Mouse (Mus musculus) hindbrain, embryonic 14.5 days (tissue): Measurements from ENCODE around the gene Dscam. TPM values are rescaled to one million over a fixed set of nuclear protein-coding genes. Genes with fewer than 3 reads are reported as not detected.
A peak's percentile ranks its signal among the peaks of the same experiment; 100 is the strongest.

ENCODE experiments used
- ATAC-seq: fragments of 200-750 bp; cut with Nextera tagmentation; 2 replicates; pipeline ENCODE4 v1.8.0; 2017; ENCODE audit warnings: moderate number of reproducible peaks, mild to moderate bottlenecking, moderate TSS enrichment, moderate library complexity; ENCODE audit not compliant: low FRiP score
- DNase-seq: peaks from one replicate; pipeline ENCODE4 v3.0.0-alpha.2; 2015; ENCODE audit warnings: low spot score
- H3K27ac ChIP-seq: fragments of 300-500 bp; sonication (generic); 2 replicates; pipeline ENCODE4 v1.5.1; 2014; ENCODE audit warnings: mild to moderate bottlenecking, moderate library complexity
- H3K27me3 ChIP-seq: fragments of 300-500 bp; sonication (generic); 2 replicates; pipeline ENCODE4 v1.6.1; 2014; ENCODE audit warnings: mild to moderate bottlenecking, low read length, mixed read lengths; ENCODE audit not compliant: control insufficient read depth, insufficient read depth
- H3K36me3 ChIP-seq: fragments of 300-500 bp; sonication (generic); replicated peaks from 2 replicates; pipeline ENCODE4 v1.6.1; 2014; ENCODE audit not compliant: control insufficient read depth, insufficient read depth
- H3K4me1 ChIP-seq: fragments of 300-500 bp; sonication (generic); replicated peaks from 2 replicates; pipeline ENCODE4 v1.6.1; 2014; ENCODE audit warnings: antibody characterized with exemption, low read length, mixed read lengths; ENCODE audit not compliant: control insufficient read depth, insufficient read depth
- H3K4me2 ChIP-seq: fragments of 300-500 bp; sonication (generic); replicated peaks from 2 replicates; pipeline ENCODE4 v1.6.1; 2014; ENCODE audit warnings: mild to moderate bottlenecking, moderate library complexity
- H3K4me3 ChIP-seq: fragments of 300-500 bp; sonication (generic); replicated peaks from 2 replicates; pipeline ENCODE4 v1.5.1; 2014; ENCODE audit warnings: mild to moderate bottlenecking, low read length
- H3K9ac ChIP-seq: fragments of 300-500 bp; sonication (generic); 2 replicates; pipeline ENCODE4 v1.6.1; 2014
- H3K9me3 ChIP-seq: fragments of 300-500 bp; sonication (generic); 2 replicates; pipeline ENCODE4 v1.6.1; 2016; ENCODE audit warnings: low read length; ENCODE audit not compliant: control insufficient read depth
- WGBS: fragments of 180-500 bp; shearing (Covaris S2); extraction: QIAGEN DNeasy Blood & Tissue Kit; methylation state at CpG from one replicate; pipeline ENCODE4 v1.1.7; 2014; 5-methylcytosine and 5-hydroxymethylcytosine counted together
- polyA plus RNA-seq: library from polyadenylated mRNA; unstranded; fragments of >200 nt; fragmentation: Nextera tagmentation; extraction: Ambion mirVana; gene quantifications from 2 replicates; pipeline ENCODE4 v1.2.1, GENCODE M21; 2014

Dscam gene
- polyA plus RNA-seq, 1 experiment from 2014 or later = 17.1 TPM

DNA sequence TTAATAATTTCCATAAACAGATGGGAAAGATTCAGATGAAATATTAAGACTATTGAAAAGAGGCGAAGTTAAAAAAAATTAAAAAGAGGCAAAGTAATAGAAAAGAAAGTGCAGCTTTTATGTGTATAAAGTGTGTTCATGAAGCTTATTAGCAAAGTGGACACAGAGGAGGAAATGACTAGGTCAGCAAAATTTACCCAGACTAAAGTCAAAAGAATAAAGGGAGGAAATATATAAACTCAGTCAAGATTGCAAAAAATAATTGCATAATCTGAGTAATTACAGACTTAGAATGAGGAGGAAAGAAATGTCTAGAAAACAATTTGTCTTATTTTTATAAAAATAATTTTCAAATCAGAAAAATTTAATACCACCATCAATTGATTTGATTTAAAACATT is 396.3 kb downstream of the Dscam start:
- peaks cover 4% of the 10 kb centered on the region; the same call in 1 of the 2 replicates for H3K4me1 ChIP-seq
- 85% methylated on average over 1 of the region's 1 CpGs for WGBS

GRCm38 (mm10) chr16:96767985-96768384 is 402.6 kb downstream of the Dscam start:
- Histone ChIP-seq H3K4me1 (peaks cover 14% of the 10 kb centered on the region; the same call in 1 of the 2 replicates), H3K27me3 (no peaks in the 10 kb centered on the region), H3K9ac (peak overlapping the region; percentile 45; the same call in 1 of the 2 replicates), H3K4me2 (no peak overlapping the region), H3K4me3 (no peak overlapping the region), H3K27ac (peak overlapping the region; percentile 71), H3K9me3 (no peaks in the 10 kb centered on the region), H3K36me3 (0 out of 2 replicates have a peak, but pooled peaks cover 4% of the 10 kb centered on the region)
- DNase-seq = no peak
- WGBS = 57% methylated on average over 3 of the region's 3 CpGs
- ATAC-seq = no peak

More for the DNA sequence above, 396.3 kb downstream of the Dscam start:
- no peak for DNase-seq
- Histone ChIP-seq H3K4me3 (no peak overlapping the region), H3K9ac (no peak overlapping the region), H3K4me2 (no peak overlapping the region), H3K36me3 (0 out of 2 replicates have a peak, but pooled peaks cover 4% of the 10 kb centered on the region), H3K9me3 (no peaks in the 10 kb centered on the region), H3K27me3 (no peaks in the 10 kb centered on the region), H3K27ac (no peak overlapping the region)
- no peak for ATAC-seq

- ATAC-seq = no peak
- 19% methylated on average over 4 of the region's 4 CpGs for WGBS
- peak overlapping the region; percentile 45 for H3K9ac ChIP-seq
Measured at GRCm38 (mm10) chr16:96767508-96767907, 403.0 kb downstream of the Dscam start.

DNA sequence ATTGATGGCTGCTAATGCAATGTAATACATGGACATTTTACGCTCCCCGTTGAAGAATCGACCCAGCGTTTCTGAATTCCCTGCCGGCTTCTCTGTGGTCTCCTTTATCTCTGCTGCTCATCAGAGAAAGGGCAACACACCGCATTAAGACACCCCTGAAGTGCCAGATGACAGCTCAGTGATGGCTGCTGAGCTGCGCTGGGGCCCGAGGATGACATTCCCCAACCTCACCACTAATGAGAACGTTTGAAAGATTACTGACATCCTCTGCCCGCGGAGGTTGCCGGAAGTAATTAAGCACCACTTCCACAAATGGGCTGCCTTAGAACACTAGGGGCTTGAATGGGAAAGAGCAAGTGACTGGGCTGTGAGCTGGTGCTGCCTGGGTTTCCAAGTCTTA is 409.3 kb downstream of the Dscam start:
- no peaks in the 10 kb centered on the region for H3K9me3 ChIP-seq
- ATAC-seq = peak; percentile 43; the same call in 1 of the 2 replicates
- H3K4me1 ChIP-seq = peaks cover 42% of the 10 kb centered on the region
- H3K36me3 ChIP-seq = no peaks in the 10 kb centered on the region
- no peaks in the 10 kb centered on the region for H3K27me3 ChIP-seq
- 24% methylated on average over 12 of the region's 12 CpGs for WGBS
- no peak for DNase-seq
- H3K4me3 ChIP-seq = no peak overlapping the region
- H3K27ac ChIP-seq = peak overlapping the region; percentile 77
- H3K9ac ChIP-seq = no peak overlapping the region
- H3K4me2 ChIP-seq = no peak overlapping the region

More at GRCm38 (mm10) chr16:96767508-96767907, 403.0 kb downstream of the Dscam start:
- peaks cover 14% of the 10 kb centered on the region; the same call in 1 of the 2 replicates for H3K4me1 ChIP-seq
- H3K27me3 ChIP-seq = no peaks in the 10 kb centered on the region
- H3K36me3 ChIP-seq = 0 out of 2 replicates have a peak, but pooled peaks cover 4% of the 10 kb centered on the region
- H3K4me3 ChIP-seq = no peak overlapping the region
- H3K4me2 ChIP-seq = no peak overlapping the region
- no peak for DNase-seq
- no peaks in the 10 kb centered on the region for H3K9me3 ChIP-seq
- H3K27ac ChIP-seq = peak overlapping the region; percentile 71

DNA sequence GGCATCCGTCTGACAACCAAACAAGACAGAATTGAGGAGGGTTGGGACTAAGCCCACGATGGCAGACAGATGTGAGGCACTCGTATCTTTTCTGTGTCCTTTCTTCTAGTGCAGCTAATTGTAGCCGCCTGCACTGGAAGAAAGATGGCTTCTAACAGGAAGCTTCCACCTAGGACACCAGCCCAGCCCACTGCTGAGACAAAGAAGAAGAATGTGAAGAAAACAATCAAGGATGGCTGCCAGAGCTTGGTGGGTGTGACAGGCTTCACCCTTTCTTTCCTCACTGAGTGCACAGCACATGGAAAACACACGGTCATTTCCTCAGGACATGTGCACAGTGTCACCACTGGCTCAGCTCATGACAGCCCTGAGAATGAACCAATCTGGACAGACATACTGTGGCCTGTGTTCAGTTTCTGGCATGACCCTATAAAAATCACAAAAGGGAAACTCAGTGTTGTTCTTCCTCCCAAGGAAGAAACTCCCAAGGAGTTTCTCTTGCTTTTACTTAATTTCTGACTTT is 411.4 kb downstream of the Dscam start:
- 47% methylated on average over 5 of the region's 5 CpGs for WGBS
- no peak overlapping the region for H3K4me2 ChIP-seq
- no peaks in the 10 kb centered on the region for H3K9me3 ChIP-seq
- ATAC-seq (no peak), DNase-seq (no peak)
- H3K4me1 ChIP-seq = peaks cover 44% of the 10 kb centered on the region
- no peaks in the 10 kb centered on the region for H3K27me3 ChIP-seq
- peak overlapping the region; percentile 85; the same call in 1 of the 2 replicates for H3K27ac ChIP-seq
- H3K4me3 ChIP-seq = no peak overlapping the region
- H3K9ac ChIP-seq = no peak overlapping the region
- H3K36me3 ChIP-seq = no peaks in the 10 kb centered on the region

GRCm38 (mm10) chr16:96758381-96758780 is 412.2 kb downstream of the Dscam start:
- no peak overlapping the region for H3K4me3 ChIP-seq
- no peak for ATAC-seq
- no peaks in the 10 kb centered on the region for H3K9me3 ChIP-seq
- DNase-seq = no peak
- no peaks in the 10 kb centered on the region for H3K36me3 ChIP-seq
- peaks cover 51% of the 10 kb centered on the region for H3K4me1 ChIP-seq
- H3K27ac ChIP-seq = peak overlapping the region; percentile 85
- 61% methylated on average over 3 of the region's 3 CpGs for WGBS
- H3K9ac ChIP-seq = no peak overlapping the region
- no peaks in the 10 kb centered on the region for H3K27me3 ChIP-seq
- no peak overlapping the region for H3K4me2 ChIP-seq

DNA sequence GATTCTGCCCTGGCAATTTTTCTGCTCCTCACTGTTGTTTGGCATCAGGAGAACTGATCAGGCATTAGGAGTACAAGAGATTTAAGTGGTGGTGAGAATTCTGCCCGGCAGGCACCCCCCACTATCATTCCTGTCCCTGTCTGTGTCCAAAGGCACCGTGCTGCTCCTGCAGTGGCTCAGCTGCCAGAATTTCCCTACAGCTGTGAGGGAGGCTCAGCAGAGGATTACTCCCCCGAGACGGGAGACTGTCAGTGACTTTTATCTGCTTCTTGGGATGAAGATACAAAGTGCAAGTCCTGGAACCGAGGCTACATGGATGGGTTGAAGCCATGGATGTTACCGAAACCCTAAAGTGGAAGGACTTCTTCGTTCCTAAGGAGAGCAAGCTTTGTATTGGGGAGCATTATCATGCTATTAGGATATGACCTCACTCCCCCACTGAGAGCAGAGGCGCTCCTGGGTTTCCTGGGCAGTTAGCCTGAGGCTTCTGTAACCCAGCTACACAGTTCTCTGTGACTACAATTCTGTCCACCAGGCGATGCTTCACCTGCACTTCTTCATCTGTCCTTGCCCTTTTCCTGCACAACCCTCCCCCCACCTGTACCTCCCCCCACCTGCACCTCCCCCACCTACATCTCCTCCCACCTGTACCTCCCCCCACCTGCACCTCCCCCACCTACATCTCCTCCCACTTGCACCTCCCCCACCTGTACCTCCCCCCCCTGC is 412.8 kb downstream of the Dscam start:
- Histone ChIP-seq H3K9me3 (no peaks in the 10 kb centered on the region), H3K4me2 (peak overlapping the region; percentile 25), H3K27ac (peak overlapping the region; percentile 85), H3K9ac (peak overlapping the region; percentile 25; the same call in 1 of the 2 replicates), H3K36me3 (no peaks in the 10 kb centered on the region), H3K27me3 (no peaks in the 10 kb centered on the region), H3K4me3 (no peak overlapping the region), H3K4me1 (peaks cover 51% of the 10 kb centered on the region)
- DNase-seq (no peak), ATAC-seq (no peak)
- WGBS = 7% methylated on average over 9 of the region's 9 CpGs

GRCm38 (mm10) chr16:96756994-96757393 is 413.6 kb downstream of the Dscam start:
- peak overlapping the region; percentile 25; the same call in 1 of the 2 replicates for H3K4me2 ChIP-seq
- 8% methylated on average over 7 of the region's 7 CpGs for WGBS
- ATAC-seq = peak; percentile 38; the same call in 1 of the 2 replicates
- H3K36me3 ChIP-seq = no peaks in the 10 kb centered on the region
- DNase-seq = no peak
- peaks cover 51% of the 10 kb centered on the region for H3K4me1 ChIP-seq
- no peaks in the 10 kb centered on the region for H3K9me3 ChIP-seq
- no peak overlapping the region; the same call in 1 of the 2 replicates for H3K9ac ChIP-seq
- H3K4me3 ChIP-seq = no peak overlapping the region
- H3K27me3 ChIP-seq = no peaks in the 10 kb centered on the region
- peak overlapping the region; percentile 85 for H3K27ac ChIP-seq

DNA sequence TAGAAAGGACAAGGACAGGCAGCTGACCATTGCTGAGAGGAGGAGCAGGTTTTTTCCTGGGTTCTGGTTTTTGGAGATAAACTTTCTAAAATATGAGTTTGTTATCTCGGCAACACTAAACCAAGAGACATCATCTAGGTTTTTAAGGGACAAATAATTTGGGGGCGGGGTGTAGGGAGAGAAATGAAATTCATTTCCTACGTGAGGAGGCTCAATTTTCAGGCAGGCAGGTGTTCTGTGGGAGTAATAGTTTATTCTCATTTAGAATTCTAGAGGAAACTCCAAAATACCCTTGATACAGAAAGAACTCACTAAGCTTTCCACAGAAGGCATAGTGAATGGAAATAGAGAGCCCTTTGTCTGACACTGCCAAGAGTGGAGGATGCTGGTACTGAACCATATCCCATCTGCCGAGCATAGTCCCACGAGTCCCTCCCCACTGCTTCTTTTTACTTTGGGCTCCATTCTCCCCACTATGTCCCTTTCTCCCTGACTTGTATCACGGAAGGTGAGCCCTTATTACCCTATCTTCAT is 415.5 kb downstream of the Dscam start:
- no peak overlapping the region for H3K4me2 ChIP-seq
- H3K4me1 ChIP-seq = peaks cover 40% of the 10 kb centered on the region
- H3K9ac ChIP-seq = no peak overlapping the region
- H3K4me3 ChIP-seq = no peak overlapping the region
- no peaks in the 10 kb centered on the region for H3K27me3 ChIP-seq
- peak overlapping the region; percentile 39; the same call in 1 of the 2 replicates for H3K27ac ChIP-seq
- H3K9me3 ChIP-seq = no peaks in the 10 kb centered on the region
- WGBS = 61% methylated on average over 6 of the region's 6 CpGs
- H3K36me3 ChIP-seq = no peaks in the 10 kb centered on the region
- DNase-seq (no peak), ATAC-seq (no peak)
